Mouse (Mus musculus) stomach, embryonic 16.5 days (tissue): ENCODE data around the gene Cracr2b. TPM values are rescaled to one million over a fixed set of nuclear protein-coding genes. Genes with fewer than 3 reads are reported as not detected.

ENCODE experiments used
- ATAC-seq: fragments of 200-750 bp; cut with Nextera tagmentation; 2 replicates; pipeline ENCODE4 v1.8.0; 2017; ENCODE audit warnings: moderate number of reproducible peaks, moderate TSS enrichment; ENCODE audit not compliant: insufficient read depth, low FRiP score
- H3K27ac ChIP-seq: fragments of 300-500 bp; sonication (generic); 2 replicates; pipeline ENCODE4 v1.5.1; 2014; ENCODE audit warnings: low read length
- H3K27me3 ChIP-seq: fragments of 300-500 bp; sonication (generic); 2 replicates; pipeline ENCODE4 v1.6.1; 2014; ENCODE audit warnings: low read length, control low read depth, mixed read lengths; ENCODE audit not compliant: control insufficient read depth, insufficient read depth
- H3K36me3 ChIP-seq: fragments of 300-500 bp; sonication (generic); 2 replicates; pipeline ENCODE4 v1.6.1; 2014; ENCODE audit warnings: low read length; ENCODE audit not compliant: control insufficient read depth, insufficient read depth
- H3K4me1 ChIP-seq: fragments of 300-500 bp; sonication (generic); 2 replicates; pipeline ENCODE4 v1.6.1; 2014; ENCODE audit warnings: low read length, control low read depth, mixed read lengths; ENCODE audit not compliant: control insufficient read depth, insufficient read depth
- H3K4me2 ChIP-seq: fragments of 300-500 bp; sonication (generic); 2 replicates; pipeline ENCODE4 v1.6.1; 2014; ENCODE audit warnings: low read depth, low read length, mixed read lengths
- H3K4me3 ChIP-seq: fragments of 300-500 bp; sonication (generic); replicated peaks from 2 replicates; pipeline ENCODE4 v1.5.1; 2014; ENCODE audit warnings: mild to moderate bottlenecking, low read length
- H3K9ac ChIP-seq: fragments of 300-500 bp; sonication (generic); 2 replicates; pipeline ENCODE4 v1.6.1; 2014; ENCODE audit warnings: low read length
- H3K9me3 ChIP-seq: fragments of 300-500 bp; sonication (generic); replicated peaks from 2 replicates; pipeline ENCODE4 v1.6.1; 2016; ENCODE audit warnings: low read length, control low read depth; ENCODE audit not compliant: control insufficient read depth
- WGBS: fragments of 180-500 bp; shearing (Covaris S2); extraction: QIAGEN DNeasy Blood & Tissue Kit; methylation state at CpG from one replicate; pipeline ENCODE4 v1.1.7; 2014; 5-methylcytosine and 5-hydroxymethylcytosine counted together
- polyA plus RNA-seq: library from polyadenylated mRNA; unstranded; fragments of >200 nt; fragmentation: Nextera tagmentation; extraction: Ambion mirVana; gene quantifications from 2 replicates; pipeline ENCODE4 v1.2.1, GENCODE M21; 2015

The Cracr2b gene
- polyA plus RNA-seq, 1 experiment from 2014 or later = 21.4 TPM

DNA sequence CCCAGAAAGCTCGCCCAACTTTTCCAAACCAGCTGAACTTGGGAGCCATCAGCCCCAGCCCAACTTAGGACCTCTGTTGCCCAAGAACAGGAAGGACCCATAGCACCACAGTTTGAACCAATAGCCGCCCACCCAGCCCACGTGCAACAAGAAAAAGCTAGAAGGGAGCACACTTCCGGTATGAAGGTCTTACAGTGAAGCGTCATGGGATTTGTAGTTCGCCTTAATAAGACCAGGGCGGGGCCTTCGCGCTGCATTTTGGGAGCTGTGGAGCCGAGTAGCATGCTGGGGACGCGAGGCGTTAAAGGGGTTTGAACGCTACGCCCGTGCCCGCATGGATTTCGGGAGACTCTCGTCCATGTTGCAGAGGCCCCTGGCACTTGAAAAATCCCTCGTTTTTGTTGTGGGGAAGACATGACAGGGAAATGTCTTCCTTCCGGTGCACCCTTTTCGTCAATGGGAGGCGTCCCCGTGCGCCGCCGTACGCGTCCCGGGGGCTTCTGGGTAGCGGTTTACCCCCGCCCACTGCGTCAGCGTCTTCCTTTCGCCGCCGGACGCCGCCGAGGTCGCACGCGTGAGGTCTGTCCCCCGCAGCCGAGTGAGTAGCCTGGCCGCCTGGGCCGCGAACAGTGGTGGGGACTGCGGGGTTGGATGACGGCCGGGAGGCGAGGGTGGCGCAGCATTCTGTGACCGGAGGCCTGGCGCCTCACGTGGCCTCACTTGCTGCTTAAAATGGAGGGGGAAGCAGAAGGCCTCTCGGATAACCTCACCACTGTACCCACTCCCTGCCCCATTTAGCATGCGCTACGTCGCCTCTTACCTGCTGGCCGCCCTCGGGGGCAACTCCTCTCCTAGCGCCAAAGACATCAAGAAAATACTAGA, 13.5 kb upstream of the Cracr2b start, which contains the start of gene Rplp2:
Gene Rplp2 (plus strand): TSS at position 261 of the 882 bp plus-strand sequence.
- WGBS = under 1% methylated on average over 63 of the region's 63 CpGs
- Histone ChIP-seq H3K27ac (peak within 1 kb of the TSS; percentile 92), H3K4me3 (peak within 1 kb of the TSS; percentile 91), H3K36me3 (peaks cover 20% of the 10 kb centered on the region; the same call in 1 of the 2 replicates), H3K9ac (peak within 1 kb of the TSS; percentile 94), H3K4me2 (peak within 1 kb of the TSS; percentile 89), H3K4me1 (peaks cover 21% of the 10 kb centered on the region), H3K9me3 (no peaks in the 10 kb centered on the region), H3K27me3 (no peaks in the 10 kb centered on the region)
- ATAC-seq = peak; percentile 90

DNA sequence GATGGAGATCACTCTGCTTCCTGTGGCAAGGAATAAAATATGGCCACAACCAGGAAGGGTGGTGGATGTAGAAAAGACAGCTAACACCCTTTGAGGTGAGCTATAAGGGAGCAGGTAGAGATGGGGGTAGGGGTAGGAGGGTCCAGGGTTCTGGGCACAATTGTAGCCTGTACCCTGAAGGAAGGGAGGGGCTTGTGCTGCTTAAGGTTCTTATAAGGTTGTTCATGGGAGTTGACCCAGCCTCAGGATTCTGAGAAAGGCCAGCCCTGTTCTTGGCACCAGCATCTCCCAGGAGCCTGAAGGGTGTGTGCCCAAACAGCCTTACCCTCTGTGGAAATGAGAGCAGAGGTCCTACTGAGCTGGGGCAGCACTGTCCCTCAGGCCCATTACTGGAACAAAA, 9.0 kb upstream of the Cracr2b start:
- ATAC-seq = no peak
- no peak overlapping the region for H3K9ac ChIP-seq
- no peaks in the 10 kb centered on the region for H3K27me3 ChIP-seq
- H3K9me3 ChIP-seq = no peaks in the 10 kb centered on the region
- H3K4me1 ChIP-seq = peaks cover 7% of the 10 kb centered on the region
- H3K36me3 ChIP-seq = peaks cover 20% of the 10 kb centered on the region; the same call in 1 of the 2 replicates
- no peak overlapping the region for H3K27ac ChIP-seq
- H3K4me2 ChIP-seq = no peak overlapping the region
- no peak overlapping the region for H3K4me3 ChIP-seq

DNA sequence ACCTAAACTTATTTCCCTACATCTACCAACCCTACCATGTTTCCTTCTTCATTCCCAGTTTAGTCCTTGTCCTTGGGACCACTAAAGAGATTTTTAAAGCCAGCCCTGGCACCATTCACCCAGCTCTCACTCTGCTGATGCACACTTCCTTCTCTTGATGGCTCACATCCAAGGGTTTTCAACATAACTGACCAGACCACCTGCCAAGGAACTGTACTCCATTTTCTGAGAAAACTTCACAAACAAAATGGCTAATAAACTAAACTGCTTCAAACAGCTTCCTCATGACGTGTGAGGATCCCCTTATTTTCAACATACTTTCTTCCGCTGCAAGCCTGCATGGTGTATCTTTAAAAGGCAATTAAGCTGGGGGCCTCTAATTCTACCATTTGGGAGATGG, 7.3 kb upstream of the Cracr2b start:
- no peaks in the 10 kb centered on the region for H3K9me3 ChIP-seq
- H3K4me1 ChIP-seq = peaks cover 2% of the 10 kb centered on the region
- WGBS = 74% methylated on average over 2 of the region's 2 CpGs
- H3K4me2 ChIP-seq = no peak overlapping the region
- H3K27me3 ChIP-seq = no peaks in the 10 kb centered on the region
- no peak for ATAC-seq
- no peak overlapping the region for H3K27ac ChIP-seq
- no peak overlapping the region for H3K9ac ChIP-seq
- peaks cover 18% of the 10 kb centered on the region; the same call in 1 of the 2 replicates for H3K36me3 ChIP-seq
- no peak overlapping the region for H3K4me3 ChIP-seq

DNA sequence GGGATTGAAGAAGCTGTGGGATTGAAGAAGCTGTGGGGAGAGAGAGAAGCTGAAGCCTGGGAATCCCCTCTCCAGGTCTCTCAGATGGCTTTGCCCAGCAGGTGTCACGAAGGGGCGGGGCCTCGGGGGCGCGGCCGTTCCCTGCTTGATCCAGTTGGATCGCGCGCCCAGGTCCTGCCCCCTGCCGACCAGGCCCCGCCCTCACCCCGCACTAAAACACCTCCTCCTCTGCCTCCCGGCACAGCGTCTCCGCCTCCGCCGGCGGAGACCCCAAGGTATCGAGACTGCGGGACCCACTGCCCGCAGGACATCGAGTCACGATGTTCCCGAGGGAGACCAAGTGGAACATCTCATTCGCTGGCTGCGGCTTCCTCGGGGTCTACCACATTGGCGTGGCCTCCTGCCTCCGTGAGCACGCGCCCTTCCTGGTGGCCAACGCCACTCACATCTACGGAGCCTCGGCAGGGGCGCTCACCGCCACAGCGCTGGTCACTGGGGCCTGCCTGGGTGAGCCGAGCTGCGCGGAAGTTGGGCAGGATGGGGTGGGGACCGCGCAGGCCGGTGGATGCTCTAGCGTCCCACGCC, 5.8 kb upstream of the Cracr2b start, which contains the start of gene Pnpla2:
Gene Pnpla2 (plus strand): TSS at position 232 of the 585 bp plus-strand sequence.
- Histone ChIP-seq H3K36me3 (peaks cover 17% of the 10 kb centered on the region; the same call in 1 of the 2 replicates), H3K9ac (peak within 1 kb of the TSS; percentile 81), H3K4me2 (peak within 1 kb of the TSS; percentile 89), H3K9me3 (no peaks in the 10 kb centered on the region), H3K27me3 (no peaks in the 10 kb centered on the region), H3K27ac (peak within 1 kb of the TSS; percentile 76), H3K4me3 (peak within 1 kb of the TSS; percentile 70), H3K4me1 (peaks cover 4% of the 10 kb centered on the region; the same call in 1 of the 2 replicates)
- under 1% methylated on average over 45 of the region's 45 CpGs for WGBS
- ATAC-seq = peak; percentile 89

DNA sequence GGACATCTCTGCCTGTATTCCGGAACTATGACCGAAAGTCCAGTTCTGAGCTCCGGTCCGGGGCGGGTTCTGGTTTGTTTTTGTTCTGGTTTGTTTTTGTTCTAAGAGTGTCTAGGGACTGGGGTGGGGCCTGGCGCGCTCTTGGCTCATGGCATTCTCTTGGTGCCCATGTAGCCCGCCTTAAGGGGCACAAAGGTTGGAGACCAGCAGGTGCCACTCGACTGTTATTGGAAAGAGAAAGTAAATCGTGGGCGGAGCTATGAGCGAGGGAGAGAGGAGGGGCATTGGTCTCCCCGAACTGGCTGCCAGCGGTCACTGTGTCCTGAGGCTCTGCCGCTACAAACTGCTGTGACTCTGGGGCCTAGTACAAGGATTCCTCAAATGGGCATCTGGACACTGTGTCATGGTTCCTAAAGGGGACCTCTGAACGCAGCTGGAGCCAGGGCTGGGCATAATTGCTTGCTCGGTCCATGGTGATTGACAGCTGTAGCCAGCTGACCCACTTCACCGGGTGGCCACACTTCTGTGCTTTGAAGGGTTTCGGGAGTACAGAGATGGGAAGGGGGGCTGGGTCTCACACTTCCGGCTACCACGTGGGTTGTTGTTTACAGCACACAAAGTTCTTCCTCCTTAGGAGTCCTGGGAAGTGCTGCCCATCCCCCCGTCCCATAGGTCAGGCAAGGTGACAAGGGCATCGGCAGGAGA, 5.1 kb upstream of the Cracr2b start:
- Histone ChIP-seq H3K36me3 (peaks cover 15% of the 10 kb centered on the region; the same call in 1 of the 2 replicates), H3K4me1 (peaks cover 11% of the 10 kb centered on the region), H3K4me2 (peak overlapping the region; percentile 89), H3K9me3 (no peaks in the 10 kb centered on the region), H3K27me3 (peaks cover 2% of the 10 kb centered on the region; the same call in 1 of the 2 replicates), H3K27ac (peak overlapping the region; percentile 76), H3K4me3 (peak overlapping the region; percentile 70), H3K9ac (peak overlapping the region; percentile 81)
- WGBS = 2% methylated on average over 23 of the region's 23 CpGs
- ATAC-seq = peak; percentile 25

DNA sequence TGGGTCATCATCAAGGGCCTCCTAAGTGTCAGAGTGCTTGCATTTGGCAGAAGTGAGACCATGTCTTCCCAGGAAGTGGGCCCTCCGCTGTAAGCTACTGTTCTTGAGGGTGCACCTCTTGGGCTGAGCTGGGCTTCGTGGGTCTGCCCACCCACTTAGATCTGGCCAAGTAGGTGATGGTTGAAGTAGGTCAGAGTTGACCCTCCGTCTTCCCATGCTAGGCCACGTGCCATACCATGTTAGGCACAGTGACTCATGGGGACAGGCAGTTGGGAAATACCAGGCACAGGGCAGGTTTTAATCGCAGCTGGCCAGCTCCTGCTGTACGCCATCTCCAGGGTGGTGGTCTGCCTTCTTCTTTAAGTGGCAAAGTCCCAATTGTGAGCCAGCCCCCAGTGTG, 4.2 kb upstream of the Cracr2b start:
- Histone ChIP-seq H3K27ac (no peak overlapping the region), H3K9me3 (no peaks in the 10 kb centered on the region), H3K27me3 (peaks cover 7% of the 10 kb centered on the region), H3K4me1 (peaks cover 21% of the 10 kb centered on the region), H3K36me3 (peaks cover 6% of the 10 kb centered on the region; the same call in 1 of the 2 replicates), H3K4me2 (peak overlapping the region; percentile 89), H3K9ac (no peak overlapping the region), H3K4me3 (no peak overlapping the region)
- ATAC-seq = no peak
- WGBS = 84% methylated on average over 6 of the region's 6 CpGs

DNA sequence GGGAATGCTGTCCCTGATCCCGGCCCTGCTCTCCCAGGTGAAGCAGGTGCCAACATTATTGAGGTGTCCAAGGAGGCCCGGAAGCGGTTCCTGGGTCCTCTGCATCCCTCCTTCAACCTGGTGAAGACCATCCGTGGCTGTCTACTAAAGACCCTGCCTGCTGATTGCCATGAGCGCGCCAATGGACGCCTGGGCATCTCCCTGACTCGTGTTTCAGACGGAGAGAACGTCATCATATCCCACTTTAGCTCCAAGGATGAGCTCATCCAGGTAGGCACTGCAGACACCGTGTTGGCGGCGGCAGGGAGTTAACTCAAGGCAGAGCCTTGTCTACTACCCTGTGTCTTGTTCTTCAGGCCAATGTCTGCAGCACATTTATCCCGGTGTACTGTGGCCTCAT, 3.7 kb upstream of the Cracr2b start:
- WGBS = 92% methylated on average over 14 of the region's 14 CpGs
- Histone ChIP-seq H3K4me3 (no peak overlapping the region), H3K4me1 (peaks cover 24% of the 10 kb centered on the region)

DNA sequence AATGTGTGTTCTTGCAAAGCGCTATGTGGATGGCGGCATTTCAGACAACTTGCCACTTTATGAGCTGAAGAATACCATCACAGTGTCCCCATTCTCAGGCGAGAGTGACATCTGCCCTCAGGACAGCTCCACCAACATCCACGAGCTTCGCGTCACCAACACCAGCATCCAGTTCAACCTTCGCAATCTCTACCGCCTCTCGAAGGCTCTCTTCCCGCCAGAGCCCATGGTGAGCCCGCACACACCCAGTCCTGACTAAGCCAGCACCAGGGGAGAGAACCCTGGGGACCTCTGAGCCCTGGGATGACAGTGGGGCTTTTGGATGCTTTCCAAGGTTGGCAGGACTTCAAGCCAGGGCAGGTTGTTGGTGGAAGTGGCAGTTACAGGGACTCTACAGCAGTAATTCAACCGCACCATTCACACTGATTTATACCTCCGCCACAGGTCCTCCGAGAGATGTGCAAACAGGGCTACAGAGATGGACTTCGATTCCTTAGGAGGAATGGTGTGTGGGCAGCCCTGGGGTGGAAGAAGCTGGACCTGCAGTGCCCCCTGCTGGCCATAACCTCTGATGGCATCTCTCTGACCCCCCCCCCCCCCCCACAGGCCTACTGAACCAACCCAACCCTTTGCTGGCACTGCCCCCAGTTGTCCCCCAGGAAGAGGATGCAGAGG, 2.8 kb upstream of the Cracr2b start:
- H3K9ac ChIP-seq = no peak overlapping the region
- peaks cover 24% of the 10 kb centered on the region for H3K4me1 ChIP-seq
- H3K9me3 ChIP-seq = no peaks in the 10 kb centered on the region
- WGBS = 74% methylated on average over 15 of the region's 15 CpGs
- no peak overlapping the region for H3K4me3 ChIP-seq
- H3K36me3 ChIP-seq = no peaks in the 10 kb centered on the region
- peaks cover 12% of the 10 kb centered on the region for H3K27me3 ChIP-seq
- H3K4me2 ChIP-seq = no peak overlapping the region
- ATAC-seq = no peak
- no peak overlapping the region for H3K27ac ChIP-seq

More for the DNA sequence above, 3.7 kb upstream of the Cracr2b start:
- Histone ChIP-seq H3K27me3 (peaks cover 9% of the 10 kb centered on the region), H3K27ac (no peak overlapping the region), H3K9me3 (no peaks in the 10 kb centered on the region), H3K9ac (no peak overlapping the region), H3K36me3 (peaks cover 1% of the 10 kb centered on the region; the same call in 1 of the 2 replicates), H3K4me2 (no peak overlapping the region)
- ATAC-seq = no peak
